Mouse (Mus musculus) lung, postnatal 0 days (tissue): ENCODE measurements around the gene Sidt2.
A peak's percentile ranks its signal among the peaks of the same experiment; 100 is the strongest.

Source experiments
- CTCF ChIP-seq: IDR thresholded peaks from 2 replicates; pipeline ENCODE4 v1.5.1; 2016; ENCODE audit warnings: antibody characterized with exemption, mild to moderate bottlenecking
- EP300 ChIP-seq: IDR thresholded peaks from 2 replicates; pipeline ENCODE4 v1.6.1; 2016; ENCODE audit warnings: antibody characterized with exemption, mild to moderate bottlenecking, control low read depth

- peak; percentile 53 for TF ChIP-seq CTCF
- no peak for TF ChIP-seq EP300
Measured at GRCm38 (mm10) chr9:45983676-45984408, 28.8 kb upstream of the Sidt2 start.
